22 mouse cellular contexts compared by ENCODE assay signal in genomic region chr10:47365016-47365538, GRCm38 (mm10).
DNase-seq lines count a peak whose midpoint lies in the region; ATAC-seq lines count a peak whose summit lies in the region.
"Had no signal": no experiment of that assay in that cellular context is flagged by ENCODE, and none has a peak within 500 bp of the region (broad histone marks: within the 10 kb centered on the region; RNA-seq: fewer than 3 reads in every experiment).

No protein-coding gene starts in this region.

- intact Hi-C loops in left cerebral cortex, postnatal 14 days (cut with DNase I), result no loop called here

- H3K36me3 ChIP-seq in embryonic facial prominence, embryonic 14.5 days (ENCODE audit: control insufficient read depth, insufficient read depth, low read length), result no peaks in the 10 kb centered on the region
- H3K36me3 ChIP-seq in embryonic facial prominence, embryonic 10.5 days (replicated peaks), result no peaks in the 10 kb centered on the region
- no peaks in the 10 kb centered on the region for H3K36me3 ChIP-seq in midbrain, embryonic 12.5 days
- no peaks in the 10 kb centered on the region for H3K36me3 ChIP-seq in midbrain, embryonic 10.5 days
- no peaks in the 10 kb centered on the region for H3K36me3 ChIP-seq in forebrain, embryonic 13.5 days (ENCODE audit: poor library complexity, severe bottlenecking)
- H3K36me3 ChIP-seq in midbrain, embryonic 14.5 days (ENCODE audit: control insufficient read depth, insufficient read depth, low read length), result no peaks in the 10 kb centered on the region
- H3K36me3 ChIP-seq: embryonic facial prominence, embryonic 12.5 days; stomach, embryonic 15.5 days had no signal

- no peak overlapping the region for H3K27ac ChIP-seq in embryonic facial prominence, embryonic 14.5 days (replicated peaks; ENCODE audit: low read depth, low read length)
- H3K27ac ChIP-seq in embryonic facial prominence, embryonic 10.5 days (replicated peaks), result no peak overlapping the region
- H3K27ac ChIP-seq in midbrain, embryonic 12.5 days (replicated peaks), result no peak overlapping the region
- no peak overlapping the region for H3K27ac ChIP-seq in midbrain, embryonic 10.5 days (replicated peaks)
- no peak overlapping the region for H3K27ac ChIP-seq in forebrain, embryonic 13.5 days
- H3K27ac ChIP-seq in midbrain, embryonic 14.5 days (replicated peaks; ENCODE audit: low read depth, low read length), result no peak overlapping the region
- H3K27ac ChIP-seq: embryonic facial prominence, embryonic 12.5 days; kidney, postnatal 0 days; stomach, embryonic 15.5 days had no signal

- no peak for ATAC-seq in embryonic facial prominence, embryonic 14.5 days (ENCODE audit: low read depth)
- peak; percentile 93 for ATAC-seq in midbrain, embryonic 12.5 days (ENCODE audit: low FRiP score, low read depth)
- ATAC-seq in forebrain, embryonic 13.5 days, result peak; percentile 83
- peak; percentile 75; the same call in 1 of the 2 replicates for ATAC-seq in midbrain, embryonic 14.5 days (ENCODE audit: low FRiP score, low TSS enrichment)
- no peak for ATAC-seq in megakaryocyte, adult 5-6 weeks (ENCODE audit: poor library complexity, severe bottlenecking)
- ATAC-seq: liver, postnatal 0 days; lung, postnatal 0 days had no signal

- H3K27me3 ChIP-seq in embryonic facial prominence, embryonic 14.5 days (replicated peaks; ENCODE audit: control insufficient read depth, insufficient read depth, low read length), result no peaks in the 10 kb centered on the region
- no peaks in the 10 kb centered on the region for H3K27me3 ChIP-seq in embryonic facial prominence, embryonic 10.5 days (replicated peaks; ENCODE audit: low read depth, poor library complexity, severe bottlenecking)
- no peaks in the 10 kb centered on the region for H3K27me3 ChIP-seq in midbrain, embryonic 12.5 days
- H3K27me3 ChIP-seq in midbrain, embryonic 10.5 days (ENCODE audit: low read depth, poor library complexity, severe bottlenecking), result no peaks in the 10 kb centered on the region
- no peaks in the 10 kb centered on the region for H3K27me3 ChIP-seq in forebrain, embryonic 13.5 days
- no peaks in the 10 kb centered on the region for H3K27me3 ChIP-seq in midbrain, embryonic 14.5 days (ENCODE audit: control insufficient read depth, insufficient read depth, low read length)
- H3K27me3 ChIP-seq: embryonic facial prominence, embryonic 12.5 days; megakaryocyte, embryonic 14.5 days; stomach, embryonic 15.5 days had no signal

- H3K4me1 ChIP-seq in embryonic facial prominence, embryonic 14.5 days (ENCODE audit: control insufficient read depth, insufficient read depth, low read length), result no peaks in the 10 kb centered on the region
- H3K4me1 ChIP-seq in embryonic facial prominence, embryonic 10.5 days, result no peaks in the 10 kb centered on the region
- no peaks in the 10 kb centered on the region for H3K4me1 ChIP-seq in midbrain, embryonic 12.5 days
- peaks cover 4% of the 10 kb centered on the region; the same call in 1 of the 2 replicates for H3K4me1 ChIP-seq in midbrain, embryonic 10.5 days
- peaks cover 7% of the 10 kb centered on the region; the same call in 1 of the 2 replicates for H3K4me1 ChIP-seq in forebrain, embryonic 13.5 days
- H3K4me1 ChIP-seq in midbrain, embryonic 14.5 days (ENCODE audit: control insufficient read depth, insufficient read depth, low read length), result no peaks in the 10 kb centered on the region
- H3K4me1 ChIP-seq: embryonic facial prominence, embryonic 12.5 days; megakaryocyte, embryonic 14.5 days; stomach, embryonic 15.5 days had no signal

- H3K9me3 ChIP-seq in embryonic facial prominence, embryonic 14.5 days (ENCODE audit: control insufficient read depth, low read length), result no peaks in the 10 kb centered on the region
- H3K9me3 ChIP-seq in embryonic facial prominence, embryonic 10.5 days, result no peaks in the 10 kb centered on the region
- H3K9me3 ChIP-seq in midbrain, embryonic 12.5 days, result no peaks in the 10 kb centered on the region
- no peaks in the 10 kb centered on the region for H3K9me3 ChIP-seq in midbrain, embryonic 10.5 days (replicated peaks)
- H3K9me3 ChIP-seq in forebrain, embryonic 13.5 days (replicated peaks), result no peaks in the 10 kb centered on the region
- H3K9me3 ChIP-seq in midbrain, embryonic 14.5 days (ENCODE audit: control insufficient read depth, low read length), result no peaks in the 10 kb centered on the region
- H3K9me3 ChIP-seq: embryonic facial prominence, embryonic 12.5 days; megakaryocyte, embryonic 14.5 days; stomach, embryonic 15.5 days had no signal

- DNase-seq in embryonic facial prominence, embryonic 14.5 days (ENCODE audit: low spot score), result peak; percentile 18
- DNase-seq in embryonic facial prominence, embryonic 10.5 days (ENCODE audit: low spot score), result no peak
- DNase-seq in midbrain, embryonic 10.5 days (ENCODE audit: low spot score), result no peak
- peak; percentile 49 for DNase-seq in midbrain, embryonic 14.5 days
- no peak for DNase-seq in left cerebral cortex, postnatal 14 days (ENCODE audit: low spot score in 2 of 2)
- DNase-seq: adrenal gland, postnatal 25 days; cerebellum, adult 11 months; cerebellum, adult 9-11 months; kidney, adult 2 months; layer of hippocampus, adult 9-11 months; liver, postnatal 0 days; thymus, postnatal 25 days had no signal

- H3K4me3 ChIP-seq in embryonic facial prominence, embryonic 14.5 days (ENCODE audit: low read depth, low read length), result no peak overlapping the region
- H3K4me3 ChIP-seq in embryonic facial prominence, embryonic 10.5 days, result no peak overlapping the region
- H3K4me3 ChIP-seq in midbrain, embryonic 12.5 days, result no peak overlapping the region
- H3K4me3 ChIP-seq in midbrain, embryonic 10.5 days, result no peak overlapping the region
- no peak overlapping the region for H3K4me3 ChIP-seq in forebrain, embryonic 13.5 days
- H3K4me3 ChIP-seq in midbrain, embryonic 14.5 days (replicated peaks; ENCODE audit: low read depth, low read length), result no peak overlapping the region
- H3K4me3 ChIP-seq: embryonic facial prominence, embryonic 12.5 days; megakaryocyte, embryonic 14.5 days; stomach, embryonic 15.5 days had no signal

- WGBS in embryonic facial prominence, embryonic 14.5 days, result 34% methylated on average over 1 of the region's 1 CpGs
- 43% methylated on average over 1 of the region's 1 CpGs for WGBS in embryonic facial prominence, embryonic 10.5 days
- WGBS in midbrain, embryonic 12.5 days, result 21% methylated on average over 1 of the region's 1 CpGs
- 60% methylated on average over 1 of the region's 1 CpGs for WGBS in midbrain, embryonic 10.5 days
- 17% methylated on average over 1 of the region's 1 CpGs for WGBS in forebrain, embryonic 13.5 days
- WGBS in midbrain, embryonic 14.5 days, result 7% methylated on average over 1 of the region's 1 CpGs

- no peak overlapping the region for H3K4me2 ChIP-seq in embryonic facial prominence, embryonic 14.5 days (ENCODE audit: low read depth, low read length)
- H3K4me2 ChIP-seq in midbrain, embryonic 12.5 days (replicated peaks), result no peak overlapping the region
- no peak overlapping the region for H3K4me2 ChIP-seq in forebrain, embryonic 13.5 days
- no peak overlapping the region for H3K4me2 ChIP-seq in midbrain, embryonic 14.5 days (ENCODE audit: low read length)
- H3K4me2 ChIP-seq: embryonic facial prominence, embryonic 12.5 days; heart, embryonic 11.5 days; liver, embryonic 11.5 days; stomach, embryonic 15.5 days had no signal

- H3K9ac ChIP-seq in embryonic facial prominence, embryonic 14.5 days (ENCODE audit: low read depth, low read length), result no peak overlapping the region
- H3K9ac ChIP-seq in midbrain, embryonic 12.5 days (replicated peaks), result no peak overlapping the region
- H3K9ac ChIP-seq in forebrain, embryonic 13.5 days, result no peak overlapping the region
- no peak overlapping the region for H3K9ac ChIP-seq in midbrain, embryonic 14.5 days (replicated peaks; ENCODE audit: low read length)
- H3K9ac ChIP-seq: embryonic facial prominence, embryonic 12.5 days; liver, postnatal 0 days; stomach, embryonic 15.5 days had no signal

Comparison
In these comparisons a context has a peak if more than half of its experiments do, and no peak if none do; other contexts are left out.
1. DNase-seq: peak in embryonic facial prominence, embryonic 14.5 days (single experiment) and midbrain, embryonic 14.5 days (single experiment); none in embryonic facial prominence, embryonic 10.5 days (single experiment), midbrain, embryonic 10.5 days (single experiment) and left cerebral cortex, postnatal 14 days (0 of 2).
2. ATAC-seq: peak in midbrain, embryonic 12.5 days (single experiment), forebrain, embryonic 13.5 days (single experiment) and midbrain, embryonic 14.5 days (single experiment); none in embryonic facial prominence, embryonic 14.5 days (single experiment) and megakaryocyte, adult 5-6 weeks (single experiment).